Mouse (Mus musculus) ES-E14 (cell line): ENCODE measurements at regions not wholly inside any gene's neighbourhood (a gene's known extent, or its start where the extent isn't known, plus 50 kb on each side); places are given as distances from the start of the nearest gene placed in this dataset.

Experiments
- DNase-seq: peaks from one replicate; pipeline ENCODE4 v3.0.0-alpha.2; 2013; ENCODE audit warnings: low read depth, low spot score
- H3K27ac ChIP-seq: 2 replicates; pipeline ENCODE4 v1.5.1; 2012; ENCODE audit warnings: low read depth, mild to moderate bottlenecking, low read length, moderate library complexity, mixed read lengths; ENCODE audit not compliant: poor library complexity, insufficient read depth, severe bottlenecking
- H3K36me3 ChIP-seq: 2 replicates; pipeline ENCODE4 v1.6.1; 2012; ENCODE audit warnings: mild to moderate bottlenecking, low read length, moderate library complexity, mixed read lengths; ENCODE audit not compliant: control insufficient read depth, poor library complexity, insufficient read depth, severe bottlenecking
- H3K4me1 ChIP-seq, 2 experiments: fragments of 150-350 bp in 1 of 2; sonication (generic) in 1 of 2; 2 replicates each; pipeline ENCODE4 v1.6.1; 2012; ENCODE audit warnings: low read length in 2 of 2, mild to moderate bottlenecking in 1 of 2, mixed read lengths in 1 of 2; ENCODE audit not compliant: control insufficient read depth in 2 of 2, insufficient read depth in 2 of 2, poor library complexity in 1 of 2
- H3K4me3 ChIP-seq, 2 experiments: fragments of 150-350 bp in 1 of 2; sonication (generic) in 1 of 2; 2 replicates each; pipeline ENCODE4 v1.5.1; 2012; ENCODE audit warnings: low read length in 2 of 2, low read depth in 1 of 2, mild to moderate bottlenecking in 1 of 2, mixed read lengths in 1 of 2; ENCODE audit not compliant: insufficient read depth in 1 of 2, poor library complexity in 1 of 2, severe bottlenecking in 1 of 2
- H3K9ac ChIP-seq: 2 replicates; pipeline ENCODE4 v1.6.1; 2012; ENCODE audit warnings: low read depth, mild to moderate bottlenecking, low read length, mixed read lengths; ENCODE audit not compliant: poor library complexity, insufficient read depth, severe bottlenecking
- H3K9me3 ChIP-seq: fragments of 150-350 bp; sonication (generic); 2 replicates; pipeline ENCODE4 v1.6.1; 2012; ENCODE audit warnings: low read depth, mild to moderate bottlenecking, low read length; ENCODE audit not compliant: control insufficient read depth, insufficient read depth
- CHD2 ChIP-seq: IDR thresholded peaks from 2 replicates; pipeline ENCODE4 v1.6.1; 2014; ENCODE audit warnings: mild to moderate bottlenecking, low read depth, low read length, inconsistent platforms
- HCFC1 ChIP-seq: IDR thresholded peaks from 2 replicates; pipeline ENCODE4 v1.6.1; 2012; ENCODE audit warnings: low read length, inconsistent platforms, borderline replicate concordance; ENCODE audit not compliant: insufficient read depth
- MAFK ChIP-seq: IDR thresholded peaks from 2 replicates; pipeline ENCODE4 v1.6.1; 2014; ENCODE audit warnings: mild to moderate bottlenecking, low read depth, low read length, inconsistent platforms; ENCODE audit not compliant: insufficient read depth
- ZC3H11A ChIP-seq: IDR thresholded peaks from 2 replicates; pipeline ENCODE4 v1.6.1; 2012; ENCODE audit warnings: low read depth, mild to moderate bottlenecking, inconsistent platforms, low read length, borderline replicate concordance
- in situ Hi-C, 2 experiments: fragments of 600-800 bp; cut with MboI; formaldehyde crosslinking; loops; one replicate each; pipeline ENCODE4 v1.15.1; 2025; ENCODE audit warnings: low sequenced_read_pairs in 2 of 2, inconsistent platforms in 1 of 2; ENCODE audit not compliant: unreplicated experiment in 2 of 2

GRCm38 (mm10) chr8:53279162-53279561, 232.4 kb upstream of the Aga start:
- Histone ChIP-seq H3K4me3 (no peak overlapping the region), H3K27ac (no peak overlapping the region), H3K36me3 (no peaks in the 10 kb centered on the region), H3K9ac (no peak overlapping the region), H3K9me3 (no peaks in the 10 kb centered on the region), H3K4me1 (no peaks in the 10 kb centered on the region)
- in situ Hi-C loops = no loop called here
- TF ChIP-seq MAFK (no peak), CHD2 (no peak), HCFC1 (no peak)
- no peak for DNase-seq

GRCm38 (mm10) chr8:53281041-53281440, 230.5 kb upstream of the Aga start:
- Histone ChIP-seq H3K4me1 (no peaks in the 10 kb centered on the region), H3K9me3 (no peaks in the 10 kb centered on the region), H3K9ac (no peak overlapping the region), H3K36me3 (no peaks in the 10 kb centered on the region), H3K4me3 (no peak overlapping the region), H3K27ac (no peak overlapping the region)
- in situ Hi-C loops = no loop called here
- DNase-seq = no peak
- peak; percentile 82 for TF ChIP-seq MAFK
- TF ChIP-seq ZC3H11A = no peak
